Mouse (Mus musculus) bone marrow macrophage, adult 2 months (primary cell): ENCODE measurements at regions not wholly inside any gene's neighbourhood (a gene's known extent, or its start where the extent isn't known, plus 50 kb on each side); places are given as distances from the start of the nearest gene placed in this dataset.

Experiments used
- CTCF ChIP-seq: IDR thresholded peaks from 2 replicates; pipeline ENCODE4 v1.5.1; 2012; ENCODE audit warnings: low read depth, mild to moderate bottlenecking, low read length, moderate library complexity
- POLR2A ChIP-seq: IDR thresholded peaks from 2 replicates; pipeline ENCODE4 v1.6.1; 2012; ENCODE audit warnings: mild to moderate bottlenecking, low read depth, low read length, borderline replicate concordance

GRCm38 (mm10) chr13:63696399-63696798 is 118.6 kb upstream of the Ercc6l2 start:
- TF ChIP-seq POLR2A (no peak), CTCF (no peak)
